Mouse (Mus musculus) heart, adult 8-10 months (tissue): ENCODE measurements around the gene Coq9. TPM values are rescaled to one million over a fixed set of nuclear protein-coding genes. Genes with fewer than 3 reads are reported as not detected.

ENCODE experiments used
- DNase-seq: peaks from one replicate; pipeline ENCODE4 v3.0.0; 2022; ENCODE audit warnings: low spot score
- total RNA-seq, 4 experiments: library from RNA; stranded (reverse); gene quantifications; 2 replicates each; pipeline ENCODE4 v1.2.4; 2022

Gene Coq9
- total RNA-seq: 100 to 1,000 TPM; 675 to 794 (median 735) TPM

DNA sequence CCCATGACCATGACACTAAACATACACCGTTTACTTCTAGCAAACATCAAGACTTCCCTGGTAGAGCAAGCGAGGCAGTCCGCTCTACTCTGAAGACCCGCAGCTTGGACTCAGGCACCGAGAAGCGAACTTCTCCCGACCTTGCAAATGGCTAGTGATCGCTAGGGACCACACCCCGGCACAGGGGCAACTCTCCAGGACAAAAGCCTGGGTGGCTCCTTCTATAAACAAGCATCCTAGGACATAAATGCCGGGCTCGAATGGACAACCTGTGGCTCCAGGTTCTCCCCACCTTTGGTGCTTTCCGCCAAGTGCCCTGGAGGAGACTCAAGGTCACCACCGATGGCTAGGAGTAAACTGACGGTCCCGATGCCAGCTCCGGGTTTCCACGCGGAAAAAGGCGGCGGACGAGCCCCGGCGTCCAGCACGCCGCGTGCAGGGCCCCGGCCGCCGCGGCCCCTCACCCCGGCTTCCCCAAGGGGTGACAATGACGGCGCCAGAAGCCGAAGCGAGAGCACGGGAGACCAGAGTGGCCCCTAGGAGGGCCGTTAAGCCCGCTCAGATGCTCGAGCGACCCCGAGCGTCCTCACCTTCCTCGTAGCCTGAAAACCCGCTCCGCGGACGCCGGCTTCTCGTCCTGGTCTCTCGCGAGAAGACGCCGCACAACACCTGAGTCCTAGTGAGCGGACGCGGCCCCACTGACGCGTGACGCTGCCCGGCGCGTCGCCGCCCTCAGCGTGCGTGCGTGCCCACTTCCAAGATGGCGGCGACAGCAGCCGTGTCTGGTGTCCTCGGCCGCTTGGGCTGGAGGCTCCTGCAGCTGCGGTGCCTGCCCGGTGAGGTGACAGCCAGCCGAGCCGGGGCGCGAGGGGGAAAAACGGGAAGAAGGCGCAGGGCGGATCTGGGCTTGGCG lies at the start of gene Coq9, which contains the start of gene Ciapin1:
TSS of gene Coq9 (plus strand) at position 660 of the 913 bp plus-strand sequence.
TSS of gene Ciapin1 (minus strand) at position 697 of the 913 bp plus-strand sequence.
- peak; percentile 93 for DNase-seq

GRCm38 (mm10) chr8:94789256-94789955 lies 48.7 kb upstream of the Coq9 start:
- no peak for DNase-seq

- DNase-seq: no peak
Measured at GRCm38 (mm10) chr8:94794368-94794767, 43.8 kb upstream of the Coq9 start.

- no peak for DNase-seq
Measured at GRCm38 (mm10) chr8:94794782-94795181, 43.3 kb upstream of the Coq9 start.

- no peak for DNase-seq
Measured at GRCm38 (mm10) chr8:94800278-94800968, 37.7 kb upstream of the Coq9 start.

- peak; percentile 41 for DNase-seq
Measured at GRCm38 (mm10) chr8:94801293-94802095, 36.6 kb upstream of the Coq9 start.

- no peak for DNase-seq
Measured at GRCm38 (mm10) chr8:94802375-94802774, 35.7 kb upstream of the Coq9 start.

GRCm38 (mm10) chr8:94803551-94803950 lies 34.6 kb upstream of the Coq9 start:
- no peak for DNase-seq

- no peak for DNase-seq
Measured at GRCm38 (mm10) chr8:94804546-94805340, 33.4 kb upstream of the Coq9 start.

GRCm38 (mm10) chr8:94805811-94806210 lies 32.3 kb upstream of the Coq9 start:
- DNase-seq: no peak

DNA sequence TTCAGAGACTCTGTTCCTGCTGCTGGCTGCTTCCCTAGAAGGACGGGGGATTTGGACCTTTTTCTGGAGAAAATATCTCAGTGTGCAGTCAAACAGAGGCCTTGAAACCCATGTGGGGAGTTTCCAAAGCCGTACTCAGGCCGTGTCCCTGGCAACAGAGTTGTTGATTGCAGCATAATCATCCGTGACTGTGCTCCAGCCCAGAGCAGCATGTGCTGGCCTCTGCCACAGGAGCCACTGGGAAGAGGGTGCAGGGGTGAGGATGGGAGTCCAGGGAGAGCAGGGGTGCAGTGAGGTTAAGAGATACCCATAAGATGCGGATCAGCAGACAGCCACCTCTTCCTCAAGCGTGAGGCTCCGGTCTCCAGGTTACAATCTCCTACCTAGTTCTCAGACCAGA lies 30.6 kb upstream of the Coq9 start:
- no peak for DNase-seq

DNA sequence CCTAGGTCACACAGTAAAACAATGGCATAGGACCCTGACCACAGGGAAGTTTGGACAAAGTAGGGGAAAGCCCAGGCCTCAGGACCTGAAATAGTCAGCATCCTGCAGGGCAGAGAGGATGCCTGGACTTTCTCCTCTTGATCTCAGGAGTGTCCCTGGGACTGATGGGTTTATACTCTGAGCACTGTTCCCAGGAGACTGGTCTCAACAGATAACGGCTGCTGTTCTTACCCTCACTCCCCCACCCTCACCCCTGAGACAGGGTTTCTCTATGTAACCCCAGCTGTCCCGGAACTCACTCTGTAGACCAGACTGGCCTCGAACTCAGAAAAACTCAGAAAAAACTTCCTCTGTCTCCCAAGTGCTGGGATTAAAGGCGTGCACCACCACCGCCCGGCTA lies 29.7 kb upstream of the Coq9 start:
- DNase-seq: no peak

GRCm38 (mm10) chr8:94810153-94810552 lies 28.0 kb upstream of the Coq9 start, which contains the start of gene Ccl17:
TSS of gene Ccl17 (plus strand) at chr8:94810453.
- DNase-seq: no peak

DNA sequence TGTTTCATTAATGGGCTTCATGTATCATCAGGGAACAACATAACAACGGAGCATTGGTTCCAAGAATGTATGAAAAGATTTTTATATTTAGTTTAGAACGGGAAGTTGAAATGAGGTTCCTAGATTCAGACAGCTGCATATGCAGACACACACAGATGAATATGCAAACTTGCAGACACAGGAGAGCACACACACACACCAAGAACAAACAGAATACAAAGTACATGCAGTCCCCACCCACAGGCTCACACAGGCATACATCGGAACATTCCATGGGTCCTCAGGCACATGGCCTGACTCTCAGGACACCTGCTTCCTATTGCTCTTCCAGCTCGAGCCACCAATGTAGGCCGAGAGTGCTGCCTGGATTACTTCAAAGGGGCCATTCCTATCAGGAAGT lies 27.3 kb upstream of the Coq9 start:
- no peak for DNase-seq

DNA sequence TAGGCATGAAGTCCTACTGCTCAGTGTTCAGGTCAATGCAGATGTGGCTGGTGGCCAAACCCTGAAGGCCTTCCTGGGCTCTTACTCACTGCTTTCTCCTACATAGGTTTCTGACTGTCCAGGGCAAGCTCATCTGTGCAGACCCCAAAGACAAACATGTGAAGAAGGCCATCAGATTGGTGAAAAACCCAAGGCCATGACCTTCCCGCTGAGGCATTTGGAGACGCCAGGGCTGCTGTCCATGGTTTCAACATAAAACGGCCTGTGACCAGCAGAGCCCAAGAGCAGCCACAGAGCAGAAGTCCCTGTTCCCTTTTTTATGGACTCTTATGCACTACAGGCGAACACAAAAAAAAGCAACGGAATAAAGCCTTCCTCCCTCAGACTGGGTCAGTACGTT lies 26.5 kb upstream of the Coq9 start:
- no peak for DNase-seq

- peak; percentile 92 for DNase-seq
Measured at GRCm38 (mm10) chr8:94812645-94813098, 25.4 kb upstream of the Coq9 start.

GRCm38 (mm10) chr8:94814556-94814955 lies 23.6 kb upstream of the Coq9 start:
- no peak for DNase-seq

GRCm38 (mm10) chr8:94817933-94818332 lies 20.2 kb upstream of the Coq9 start:
- DNase-seq: no peak

- no peak for DNase-seq
Measured at GRCm38 (mm10) chr8:94819671-94820179, 18.4 kb upstream of the Coq9 start.

GRCm38 (mm10) chr8:94820553-94820952 lies 17.6 kb upstream of the Coq9 start:
- DNase-seq: no peak
